Mouse (Mus musculus) erythroblast, embryonic 14.5 days (primary cell): ENCODE results near the gene 1700030J22Rik.

ENCODE experiments used
- GATA1 ChIP-seq: IDR thresholded peaks from 2 replicates; pipeline ENCODE4 v1.6.1; 2012; ENCODE audit warnings: low read length, inconsistent platforms, mixed read lengths
- TAL1 ChIP-seq: IDR thresholded peaks from 3 replicates; pipeline ENCODE4 v1.6.1; 2012; ENCODE audit warnings: low read length, inconsistent platforms, mixed read lengths

DNA sequence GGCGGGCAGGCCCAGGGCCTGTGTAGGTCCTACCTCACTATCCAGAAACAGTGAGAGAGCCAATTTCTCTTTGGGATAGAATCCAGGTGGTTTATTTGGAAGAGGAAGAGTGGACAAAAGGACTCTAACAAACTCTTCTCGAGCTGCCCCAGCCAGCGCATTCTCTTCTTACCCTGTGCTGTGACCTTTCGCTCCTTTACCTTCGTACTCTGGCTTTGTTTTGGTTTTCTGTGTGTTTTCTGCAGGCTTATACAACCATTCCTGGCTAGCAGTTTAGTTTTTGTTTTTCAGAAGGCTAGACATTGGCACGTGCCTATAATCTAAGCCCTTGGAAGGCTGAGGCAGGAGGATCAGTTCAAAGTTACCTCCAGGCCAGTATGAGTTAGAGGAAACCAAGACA lies 9.2 kb downstream of the 1700030J22Rik start:
- TF ChIP-seq GATA1 (no peak), TAL1 (no peak)
